Mouse (Mus musculus): ENCODE data around the gene Hsf2bp.

Hsf2bp gene

DNA sequence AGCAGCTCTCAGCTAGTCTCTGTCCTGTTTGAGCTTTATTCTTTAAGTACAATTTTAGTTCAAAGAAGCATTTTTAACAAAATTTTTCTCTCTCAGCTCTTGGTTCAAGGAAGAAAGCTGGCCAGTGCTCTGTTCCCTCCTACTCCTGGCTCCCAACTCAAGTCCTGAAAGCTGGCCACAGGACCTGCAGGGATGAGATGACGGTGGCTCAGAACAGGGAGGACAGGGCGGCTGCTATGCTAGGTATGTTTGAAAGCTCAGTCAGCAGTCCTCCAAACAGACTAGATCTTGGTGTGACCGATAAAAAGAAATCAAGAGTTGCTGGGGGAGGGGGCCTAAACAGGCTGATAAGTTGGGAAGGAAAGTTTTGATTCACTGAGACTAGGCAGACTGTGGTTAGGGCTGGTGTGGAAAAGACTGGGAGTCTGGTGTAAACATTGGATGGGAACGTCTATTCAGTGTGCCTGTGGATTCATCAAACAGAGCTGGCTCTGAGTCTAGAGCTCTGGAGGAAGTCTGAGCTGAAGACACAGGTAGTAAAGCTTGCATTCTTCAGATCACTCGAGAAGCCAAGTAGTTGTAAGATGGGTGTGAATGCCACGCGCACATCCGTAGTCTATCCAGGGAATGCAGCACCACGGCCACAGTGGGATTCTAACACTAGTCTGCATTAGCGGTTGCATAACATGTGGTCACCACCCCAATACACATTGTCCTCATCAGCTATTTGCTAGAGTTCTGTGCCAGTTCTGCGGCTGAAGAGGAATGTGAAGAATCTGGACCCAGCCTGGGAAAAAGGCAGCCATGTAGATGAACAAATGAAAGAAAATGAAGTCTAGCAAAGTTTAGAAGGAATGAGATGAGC is 53.6 kb downstream of the Hsf2bp start:
- DNase-seq (ENCODE audit: low spot score): no peak

DNA sequence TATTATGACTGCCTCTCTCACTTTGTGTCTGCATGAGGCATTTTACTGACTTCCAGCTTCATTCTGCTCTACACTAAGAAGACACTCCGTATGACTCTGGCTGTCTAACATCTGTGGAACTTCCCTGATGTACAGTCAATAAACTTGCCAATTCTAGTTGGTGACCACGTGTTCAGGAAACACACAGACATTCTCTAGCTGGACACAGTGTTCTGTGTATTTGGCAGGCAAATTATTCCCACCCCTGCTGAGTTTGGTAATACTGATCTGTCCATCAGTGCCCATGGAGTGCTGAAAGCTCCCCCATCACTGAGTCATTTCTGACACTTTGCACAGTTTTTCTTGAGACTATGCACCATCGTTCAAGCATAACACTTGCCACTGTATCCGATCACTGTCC is 56.3 kb downstream of the Hsf2bp start:
- no peak for DNase-seq (ENCODE audit: low spot score)

DNA sequence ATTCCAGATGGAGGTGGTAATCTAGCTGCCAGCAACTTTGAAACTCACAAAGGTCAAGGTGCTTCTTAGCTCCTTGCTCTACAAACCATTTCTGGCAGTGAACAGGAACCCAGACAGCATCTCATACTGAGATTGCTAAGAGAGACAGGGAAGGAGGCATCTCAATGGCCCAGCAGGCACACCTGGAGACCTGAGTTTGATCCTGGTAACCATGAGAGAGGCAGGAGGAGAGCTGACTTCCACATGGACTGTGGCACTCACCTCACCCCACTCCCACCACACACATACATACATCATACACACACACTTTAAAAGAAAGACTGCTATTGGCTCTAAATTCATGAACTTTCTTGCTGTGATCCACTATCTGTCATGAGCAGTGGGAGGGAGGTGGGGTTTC is 59.0 kb downstream of the Hsf2bp start:
- no peak for DNase-seq (ENCODE audit: low spot score)

DNA sequence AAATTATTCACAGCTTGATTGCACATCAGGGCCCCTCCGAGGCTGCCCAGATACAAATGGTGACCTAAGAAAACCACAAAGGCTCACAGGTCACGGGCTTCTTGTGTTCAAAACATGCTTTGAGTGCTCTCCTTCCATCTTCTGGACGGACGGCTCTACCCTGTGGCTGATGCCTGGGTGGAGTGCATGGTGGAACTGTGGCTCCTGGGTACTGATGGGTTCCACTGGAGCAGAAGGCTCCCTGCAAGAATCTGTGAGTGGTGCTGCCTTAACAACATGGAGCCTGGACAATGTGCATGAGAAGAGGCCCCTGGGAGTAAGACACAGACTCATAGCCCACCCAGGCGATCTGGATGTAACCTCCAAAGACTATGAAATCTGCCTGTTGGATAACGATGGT is 59.6 kb downstream of the Hsf2bp start:
- no peak for DNase-seq (ENCODE audit: low spot score)

DNA sequence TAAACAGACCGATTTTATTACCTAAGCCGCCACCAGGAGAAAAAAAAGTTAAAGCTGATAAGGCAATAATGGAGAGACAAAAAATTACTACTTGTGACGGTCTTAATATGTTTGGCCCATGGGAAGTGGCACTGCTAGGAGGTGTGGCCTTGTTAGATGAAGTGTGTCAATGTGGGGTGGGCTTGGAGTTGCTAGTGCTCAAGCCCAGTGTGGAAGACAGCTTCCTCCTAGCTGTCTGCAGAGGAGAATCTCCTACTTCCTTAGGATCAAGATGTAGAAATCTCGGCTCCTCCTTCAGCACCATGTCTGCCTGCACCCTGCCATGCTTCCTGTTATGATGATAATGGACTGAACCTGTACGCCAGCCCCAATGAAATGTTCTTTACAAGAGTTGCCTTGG is 61.5 kb downstream of the Hsf2bp start:
- no peak for DNase-seq (ENCODE audit: low spot score)

DNA sequence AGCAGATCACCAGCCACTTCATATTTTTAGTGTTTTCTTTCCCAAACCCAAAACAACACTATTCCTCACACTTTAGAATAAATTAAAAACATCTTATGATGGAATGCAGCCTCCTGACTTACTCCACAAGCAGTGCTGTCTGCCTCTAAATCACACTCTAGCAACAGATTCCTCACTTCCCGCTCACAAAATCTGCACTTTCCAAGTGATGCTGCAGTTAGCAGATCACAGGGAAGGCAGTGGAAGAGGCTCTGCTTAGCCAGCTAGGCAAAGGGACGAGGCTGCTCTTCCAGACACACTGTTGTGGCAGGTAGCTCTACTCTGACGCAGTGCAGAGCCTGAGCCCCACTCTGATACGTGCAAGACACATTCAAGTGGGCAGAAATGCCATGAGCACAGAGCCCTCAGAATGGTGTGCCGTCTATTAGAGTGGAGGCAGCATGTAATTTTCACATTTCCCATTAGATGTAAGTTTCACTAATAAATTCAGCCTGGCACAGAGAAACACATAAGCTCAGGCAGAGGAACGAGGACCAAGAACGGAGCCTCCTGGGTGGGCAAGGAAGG is 62.4 kb downstream of the Hsf2bp start:
- no peak for DNase-seq (ENCODE audit: low spot score)

DNA sequence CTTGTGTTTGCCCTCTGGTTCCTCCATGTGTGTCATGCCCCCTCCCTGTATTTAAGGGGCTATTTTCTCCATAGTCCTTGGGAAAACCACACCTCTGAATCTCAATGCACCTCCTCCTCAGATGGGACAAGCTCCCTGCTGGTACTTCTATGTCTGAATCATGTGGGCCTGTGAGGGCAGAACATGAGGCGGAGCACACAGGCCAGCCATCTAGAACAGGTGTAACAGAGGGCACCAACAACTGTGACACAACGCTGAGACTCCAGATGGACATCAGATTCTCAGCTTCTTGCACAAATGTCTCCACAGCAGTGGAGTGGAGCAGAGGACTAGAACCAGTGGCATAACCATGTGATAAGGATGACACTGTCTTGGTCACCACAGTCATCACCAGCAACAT is 65.3 kb downstream of the Hsf2bp start:
- no peak for DNase-seq (ENCODE audit: low spot score)

DNA sequence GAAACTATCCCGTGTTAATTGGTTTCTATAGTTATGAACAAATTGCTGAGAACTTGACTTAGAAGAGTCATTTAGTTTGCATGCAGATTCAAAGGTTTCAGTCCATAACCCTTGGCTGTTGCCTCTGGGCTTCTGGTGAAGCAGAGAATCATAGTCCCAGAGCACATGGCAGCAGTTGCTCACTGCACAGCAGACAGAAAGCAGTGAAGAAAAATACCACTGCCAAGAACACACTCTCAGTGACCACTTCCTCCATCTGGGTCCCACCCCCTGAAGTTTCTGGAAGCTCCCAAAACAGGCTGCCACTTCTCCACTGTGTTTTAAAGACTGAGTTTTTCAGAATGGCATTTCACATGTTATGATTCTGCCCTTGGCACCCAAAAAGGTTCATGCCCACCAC is 67.3 kb downstream of the Hsf2bp start:
- no peak for DNase-seq (ENCODE audit: low spot score)

DNA sequence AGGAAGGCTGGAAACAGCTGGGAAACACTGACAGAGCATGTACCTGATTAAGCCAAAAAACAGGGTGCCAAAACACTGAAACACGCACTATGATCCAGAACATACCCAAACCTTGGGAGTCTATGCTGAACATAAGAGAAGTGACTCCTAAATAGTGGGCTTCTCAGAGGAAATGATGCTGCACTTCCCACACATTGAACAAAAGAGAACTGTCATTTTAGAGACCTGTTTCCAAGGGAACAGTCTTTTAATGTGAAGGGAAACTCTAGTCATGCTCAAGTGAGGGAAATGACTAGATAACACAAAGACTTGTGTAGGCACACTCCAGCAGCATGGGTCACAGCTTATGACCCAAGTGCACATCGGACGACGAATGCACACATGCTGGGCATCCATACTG is 68.8 kb downstream of the Hsf2bp start:
- no peak for DNase-seq (ENCODE audit: low spot score)

DNA sequence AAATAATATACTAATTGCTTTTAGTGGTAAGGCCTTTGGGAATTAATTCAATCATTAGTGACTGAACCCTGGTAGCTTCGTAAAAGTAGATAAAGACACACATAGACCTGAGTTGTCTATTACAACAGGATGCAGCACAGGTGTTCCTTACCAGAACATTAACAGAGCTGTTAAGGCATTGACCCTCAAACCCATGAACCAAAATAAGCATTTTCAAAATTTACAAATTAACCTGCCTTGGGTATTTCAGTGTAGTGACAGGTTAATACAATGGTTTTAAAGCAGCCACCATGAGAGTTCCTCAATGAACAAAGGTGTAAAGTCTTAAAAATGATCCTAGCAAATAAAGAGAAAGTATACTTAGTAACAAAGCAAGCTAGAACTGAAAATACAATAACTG is 69.6 kb downstream of the Hsf2bp start:
- DNase-seq (ENCODE audit: low spot score): no peak

DNA sequence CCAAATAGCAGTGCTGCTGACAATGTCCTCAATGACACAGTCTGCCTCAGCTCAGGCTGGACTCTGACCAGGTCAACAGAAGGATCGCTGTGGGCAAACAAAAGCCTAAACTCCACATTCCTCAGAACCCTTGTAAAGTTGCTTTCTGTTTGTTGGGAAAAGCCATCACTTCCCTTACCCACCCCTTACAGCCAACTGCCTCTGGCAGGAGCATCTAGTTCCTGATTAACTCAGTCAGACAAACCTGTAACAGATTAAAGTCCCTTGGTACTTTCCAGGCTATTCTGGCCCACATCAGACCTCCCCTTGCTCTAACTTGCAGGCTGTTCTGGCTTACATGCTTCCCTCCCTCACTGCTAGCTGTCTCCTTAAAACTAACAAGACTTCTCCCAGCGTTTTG is 70.5 kb downstream of the Hsf2bp start:
- no peak for DNase-seq (ENCODE audit: low spot score)

DNA sequence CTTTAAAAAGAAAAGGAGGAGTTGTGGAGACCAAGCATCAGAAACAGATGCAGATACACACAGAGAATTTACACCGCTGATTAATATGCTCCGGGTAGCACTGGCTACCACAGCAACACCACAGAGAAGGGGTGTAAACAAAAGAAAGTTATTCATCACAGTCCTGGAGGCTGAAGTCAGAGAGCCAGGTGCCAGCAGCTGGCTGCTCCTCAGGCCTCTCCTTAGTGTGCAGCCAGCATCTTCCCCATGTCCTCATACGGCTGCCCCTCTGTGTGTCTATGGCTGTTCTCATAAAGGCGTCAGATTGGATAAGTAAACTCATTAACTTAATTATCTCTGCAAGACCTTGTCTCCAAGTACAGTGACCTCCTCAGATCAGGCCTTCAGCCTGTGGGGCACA is 73.2 kb downstream of the Hsf2bp start:
- DNase-seq (ENCODE audit: low spot score): no peak

DNA sequence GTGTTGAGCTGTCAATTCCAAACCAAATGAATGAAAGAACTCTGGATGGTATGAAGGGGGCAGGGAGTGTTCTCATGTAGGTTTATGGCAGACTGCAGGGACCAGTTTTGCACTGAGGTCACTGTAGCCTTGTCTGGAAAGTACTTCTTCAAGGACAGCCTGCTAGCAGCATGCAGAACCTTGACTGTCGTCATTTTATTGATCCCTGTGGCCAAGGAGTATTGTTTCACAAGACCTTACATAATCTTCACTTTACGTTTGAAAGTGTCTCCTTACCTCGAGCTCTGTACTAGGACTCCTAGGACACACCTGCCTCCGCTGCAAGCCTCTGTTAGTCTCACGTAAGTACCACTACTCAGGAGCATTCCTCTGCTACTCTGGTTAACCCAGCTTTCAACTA is 73.9 kb downstream of the Hsf2bp start:
- DNase-seq (ENCODE audit: low spot score): no peak

DNA sequence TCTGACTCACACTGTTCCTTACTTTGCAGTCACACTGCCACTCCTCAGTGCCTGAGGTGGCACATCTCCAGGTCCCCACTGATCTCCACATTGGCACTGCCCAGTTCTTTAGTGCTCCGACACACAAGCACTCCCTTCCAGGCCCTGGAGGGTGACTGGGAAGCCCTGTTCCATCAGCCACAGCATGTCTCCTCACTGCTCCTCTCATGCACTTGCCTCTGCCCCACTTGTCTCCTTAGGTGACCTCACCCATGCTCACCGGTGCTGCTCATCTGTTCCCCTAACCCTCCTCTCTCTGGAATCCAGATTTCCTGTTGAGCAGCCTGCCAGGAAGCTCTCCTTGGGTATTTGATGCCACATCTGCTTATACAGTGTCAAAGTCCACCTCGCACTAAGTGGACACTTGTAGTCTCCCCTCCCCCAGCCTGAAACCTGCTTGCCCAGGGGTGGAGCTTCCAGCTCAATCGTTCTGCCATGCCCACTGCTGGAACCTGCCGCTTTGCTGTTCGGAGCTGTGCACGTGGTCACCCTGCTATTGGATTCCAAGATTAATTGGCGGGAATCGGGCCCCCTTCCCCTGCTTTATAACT is 81.5 kb downstream of the Hsf2bp start:
- no peak for DNase-seq (ENCODE audit: low spot score)

DNA sequence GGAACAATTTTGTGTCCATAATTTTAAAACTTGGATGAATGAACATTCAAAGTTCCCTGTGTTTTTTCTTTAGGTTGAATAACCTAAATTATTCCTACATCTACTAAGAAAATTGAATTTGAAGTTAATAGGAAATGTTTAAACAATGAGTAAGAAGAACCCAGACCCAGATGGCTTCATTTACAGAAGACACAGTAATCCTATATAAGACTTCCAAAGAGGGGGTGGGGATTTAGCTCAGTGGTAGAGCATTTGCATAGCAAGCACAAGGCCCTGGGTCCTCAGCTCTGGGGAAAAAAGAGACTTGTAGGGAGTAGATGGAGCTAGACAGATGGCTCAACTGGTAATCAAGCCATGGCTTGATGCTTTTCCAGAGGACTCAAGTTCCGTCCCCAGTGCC is 87.1 kb downstream of the Hsf2bp start:
- DNase-seq (ENCODE audit: low spot score): no peak

DNA sequence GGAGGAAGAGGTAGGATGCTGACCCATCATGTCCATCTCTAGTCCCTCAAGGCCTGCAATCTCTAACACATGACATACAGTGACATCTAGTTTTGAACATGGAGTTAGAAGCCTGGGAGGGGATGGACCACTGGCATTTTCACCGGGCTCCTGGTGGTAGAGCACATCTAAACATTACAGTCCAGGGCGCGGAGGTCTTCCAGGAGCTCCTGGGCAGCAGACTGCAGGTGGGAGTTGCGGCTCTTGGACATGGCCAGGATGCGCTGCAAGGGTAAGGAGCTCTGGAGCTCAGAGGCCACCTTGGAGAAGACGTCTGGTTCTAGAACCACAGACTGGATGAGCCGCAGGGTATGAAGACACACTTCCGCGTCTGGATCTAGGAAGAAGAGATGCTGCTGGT is 89.7 kb downstream of the Hsf2bp start:
- no peak for DNase-seq (ENCODE audit: low spot score)

DNA sequence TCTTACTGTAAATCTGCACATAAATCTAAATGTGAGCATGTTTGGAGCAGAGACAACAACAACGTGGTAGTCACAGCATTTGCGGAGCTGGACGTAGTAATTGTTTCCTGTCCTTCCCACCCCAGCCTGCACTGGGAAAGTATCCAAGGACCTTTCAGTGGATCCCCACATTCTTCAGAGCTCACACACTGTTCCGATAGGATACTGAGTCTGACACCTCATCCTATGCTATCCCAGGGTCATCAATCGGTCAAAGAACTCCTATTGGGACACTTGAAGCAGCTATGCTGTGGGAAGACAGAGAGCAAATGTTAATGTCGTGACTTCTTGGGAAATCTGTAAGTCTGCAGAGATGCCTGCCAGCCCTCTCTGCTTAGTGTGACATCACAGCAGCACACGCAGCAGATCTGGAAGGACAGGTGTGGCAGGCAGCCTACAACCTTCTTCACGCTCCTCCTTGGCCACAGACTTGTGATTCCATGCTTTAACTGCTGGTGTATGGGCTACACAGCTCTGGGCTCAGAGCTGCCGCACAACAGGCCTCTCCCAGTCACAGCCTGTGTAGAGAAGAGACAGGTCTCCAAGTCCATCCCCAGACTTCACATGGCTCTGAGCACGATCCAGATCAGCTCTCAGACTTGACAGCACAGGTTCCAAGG is 92.1 kb downstream of the Hsf2bp start:
- DNase-seq (ENCODE audit: low spot score): no peak

DNA sequence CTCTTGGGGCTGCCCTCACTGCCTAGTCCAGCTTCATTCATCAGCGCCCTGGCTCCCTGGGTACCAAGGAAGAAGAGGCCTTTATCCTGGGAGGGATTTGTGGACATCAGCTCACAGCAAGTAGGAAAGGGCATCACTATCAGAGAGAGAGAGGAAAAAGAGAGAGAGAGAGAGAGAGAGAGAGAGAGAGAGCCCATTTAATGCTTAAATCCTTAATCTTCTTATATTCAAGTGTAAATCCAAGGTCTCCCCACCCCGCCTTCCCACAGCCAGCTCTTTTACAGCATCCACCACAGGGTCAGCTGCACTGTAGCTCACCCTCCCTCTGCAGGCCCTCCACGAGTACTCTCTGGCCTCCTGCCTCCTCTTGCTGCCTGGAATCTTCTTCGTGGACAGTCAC is 94.5 kb downstream of the Hsf2bp start:
- DNase-seq (ENCODE audit: low spot score): no peak

DNA sequence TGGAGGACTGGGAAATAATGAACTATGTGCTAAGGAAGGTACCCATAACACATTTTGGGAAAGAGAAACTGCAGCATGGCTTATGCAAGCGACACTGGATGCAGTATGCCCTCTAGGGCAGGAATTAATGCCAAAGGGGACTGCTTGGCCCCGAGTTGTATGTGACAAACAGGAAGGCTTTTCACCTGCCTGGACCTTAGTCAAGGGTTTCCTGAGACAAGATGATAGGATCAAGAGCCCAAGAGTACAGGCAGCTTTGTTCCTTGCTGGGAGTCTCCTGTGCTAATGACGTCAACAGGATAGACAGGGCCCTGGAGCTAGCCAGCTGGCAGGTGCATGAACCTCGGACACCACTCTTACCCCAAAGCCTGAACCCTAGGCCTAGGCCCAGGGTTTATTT is 95.5 kb downstream of the Hsf2bp start:
- no peak for DNase-seq (ENCODE audit: low spot score)

DNA sequence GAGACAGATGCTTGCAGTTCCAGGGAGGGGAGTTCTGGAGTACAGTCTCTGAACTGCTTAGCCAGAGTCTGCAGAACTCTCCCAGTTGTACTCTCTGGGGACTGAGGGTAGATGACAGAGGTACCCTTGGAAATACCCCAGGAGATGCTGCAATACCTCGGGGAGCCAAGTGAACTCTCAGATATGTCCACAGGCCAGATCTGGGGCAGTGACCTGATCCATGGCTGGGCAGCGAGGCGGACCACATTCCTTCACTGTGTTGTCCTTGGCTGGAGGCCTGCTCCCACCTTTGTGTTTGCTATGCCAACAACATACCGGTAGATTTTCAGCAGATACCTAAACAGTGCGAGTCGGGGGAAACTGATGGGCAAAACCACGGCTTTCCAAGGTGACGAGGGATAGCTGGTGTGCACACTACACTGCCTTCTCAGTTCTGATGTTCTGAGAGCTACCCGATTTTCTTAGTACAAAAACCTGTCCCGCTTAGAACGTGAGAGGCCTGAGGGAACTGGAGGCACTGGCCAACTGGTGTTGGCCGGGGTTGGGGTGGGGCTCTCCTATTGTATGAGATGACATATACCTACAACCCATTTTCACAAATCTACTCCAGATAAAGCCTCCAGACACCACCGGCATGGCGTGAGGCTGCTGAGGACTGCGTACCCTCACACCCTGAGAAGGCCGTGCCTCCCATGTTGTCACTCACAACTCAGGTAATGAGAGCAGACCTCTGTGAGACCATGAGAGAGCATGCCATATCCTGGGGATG is 96.7 kb downstream of the Hsf2bp start:
- DNase-seq (ENCODE audit: low spot score): no peak

DNA sequence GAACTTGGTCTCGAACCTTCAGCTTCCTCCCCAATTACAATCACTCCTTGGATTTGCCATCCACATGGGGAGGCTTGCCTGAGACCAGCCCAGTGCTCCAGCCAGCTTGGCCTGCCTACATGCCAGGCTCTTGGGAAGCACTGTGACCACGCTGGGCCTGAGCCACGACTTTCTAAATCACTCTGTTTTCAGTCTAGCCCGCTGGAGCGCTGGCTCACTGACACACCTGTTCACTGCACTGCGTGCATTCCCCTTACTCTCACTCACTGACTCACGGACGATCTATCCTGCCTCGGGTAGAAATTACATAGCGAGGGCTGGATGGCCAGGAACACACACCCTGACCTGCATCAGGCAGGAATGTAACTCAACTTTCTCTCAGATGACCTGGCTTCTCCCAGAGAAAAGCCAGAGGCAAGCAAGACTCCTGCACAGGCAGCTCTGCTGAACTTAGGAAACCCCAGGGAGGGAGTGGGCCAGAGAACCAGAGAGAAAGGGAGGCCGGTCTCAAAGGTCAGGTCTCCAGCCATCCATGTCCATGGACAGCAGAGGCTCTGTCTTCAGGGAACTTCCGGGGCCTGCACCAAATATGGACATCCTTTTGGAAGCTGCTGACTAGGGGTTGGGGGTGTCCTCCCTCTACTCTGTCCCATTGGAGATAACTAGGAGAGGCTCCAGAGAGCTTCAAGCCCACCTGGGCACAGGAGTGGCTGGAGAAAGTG is 97.4 kb downstream of the Hsf2bp start:
- DNase-seq (ENCODE audit: low spot score): no peak

DNA sequence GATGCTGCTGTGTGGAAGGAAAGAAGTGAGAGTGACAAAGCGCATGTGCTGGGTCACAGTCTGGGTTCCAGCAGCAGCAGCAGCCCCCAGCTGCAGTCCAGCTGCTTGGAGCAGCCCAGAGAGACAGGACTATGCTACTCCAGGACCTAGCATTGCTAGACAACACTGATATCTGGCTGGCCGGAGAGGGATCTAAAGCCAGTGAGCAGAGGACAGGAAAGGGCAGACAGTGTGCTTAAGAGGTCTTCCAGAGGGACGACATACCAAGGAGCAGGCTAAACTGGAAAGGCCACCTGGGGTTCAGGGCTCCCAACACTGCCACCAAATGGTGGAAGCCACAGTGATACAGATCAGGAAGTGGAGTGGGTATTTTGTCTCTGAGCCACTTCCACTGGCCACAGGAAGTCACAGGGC is 99.0 kb downstream of the Hsf2bp start:
- DNase-seq (ENCODE audit: low spot score): no peak
